Mouse (Mus musculus) adrenal gland, postnatal 25 days (tissue): Measurements from ENCODE around the gene Sell. TPM values are rescaled to one million over a fixed set of nuclear protein-coding genes. Genes with fewer than 3 reads are reported as not detected.

Source experiments
- DNase-seq: peaks from one replicate; pipeline ENCODE4 v3.0.0; 2021; ENCODE audit warnings: mixed read lengths
- total RNA-seq: library from RNA; stranded (reverse); gene quantifications from 2 replicates; pipeline ENCODE4 v1.2.3, GENCODE M21; 2021

Gene Sell
- total RNA-seq, 1 experiment from 2014 or later, result 0.70 TPM

- no peak for DNase-seq
Measured at GRCm38 (mm10) chr1:164074606-164075140, 12.9 kb downstream of the Sell start.

GRCm38 (mm10) chr1:164075416-164075815 is 13.6 kb downstream of the Sell start:
- no peak for DNase-seq

- no peak for DNase-seq
Measured at GRCm38 (mm10) chr1:164076441-164076840, 14.7 kb downstream of the Sell start.

- DNase-seq, result no peak
Measured at GRCm38 (mm10) chr1:164077031-164077430, 15.2 kb downstream of the Sell start.

GRCm38 (mm10) chr1:164078323-164078741 is 16.6 kb downstream of the Sell start:
- DNase-seq, result no peak

- no peak for DNase-seq
Measured at GRCm38 (mm10) chr1:164079091-164079490, 17.3 kb downstream of the Sell start.

GRCm38 (mm10) chr1:164083046-164083445 is 21.3 kb downstream of the Sell start:
- DNase-seq, result no peak

GRCm38 (mm10) chr1:164086797-164087196 is 25.0 kb downstream of the Sell start:
- no peak for DNase-seq

GRCm38 (mm10) chr1:164087872-164088271 is 26.1 kb downstream of the Sell start:
- DNase-seq, result no peak

GRCm38 (mm10) chr1:164096780-164097179 is 35.0 kb downstream of the Sell start:
- no peak for DNase-seq

GRCm38 (mm10) chr1:164097911-164098310 is 36.1 kb downstream of the Sell start:
- no peak for DNase-seq

- DNase-seq, result no peak
Measured at GRCm38 (mm10) chr1:164098372-164098771, 36.6 kb downstream of the Sell start.

- DNase-seq, result no peak
Measured at GRCm38 (mm10) chr1:164109763-164110162, 48.0 kb downstream of the Sell start.

GRCm38 (mm10) chr1:164110591-164111329 is 49.0 kb downstream of the Sell start:
- DNase-seq, result no peak

- DNase-seq, result no peak
Measured at GRCm38 (mm10) chr1:164114280-164114679, 52.5 kb downstream of the Sell start.

GRCm38 (mm10) chr1:164114947-164115493 is 53.2 kb downstream of the Sell start, which contains the start of gene Selp:
Gene Selp, plus strand, starts transcription at chr1:164115264.
- no peak for DNase-seq

- DNase-seq, result no peak
Measured at GRCm38 (mm10) chr1:164115647-164116046, 53.9 kb downstream of the Sell start.

GRCm38 (mm10) chr1:164117869-164118268 is 56.1 kb downstream of the Sell start:
- no peak for DNase-seq

- DNase-seq, result no peak
Measured at GRCm38 (mm10) chr1:164119892-164120776, 58.4 kb downstream of the Sell start.

GRCm38 (mm10) chr1:164120777-164121158 is 59.0 kb downstream of the Sell start:
- no peak for DNase-seq

- no peak for DNase-seq
Measured at GRCm38 (mm10) chr1:164123836-164124235, 62.1 kb downstream of the Sell start.

GRCm38 (mm10) chr1:164130013-164130412 is 68.2 kb downstream of the Sell start:
- DNase-seq, result no peak

- DNase-seq, result no peak
Measured at GRCm38 (mm10) chr1:164132609-164133008, 70.8 kb downstream of the Sell start.
